Mouse (Mus musculus): ENCODE results near the gene Ccl17.
A peak's percentile ranks its signal among the peaks of the same experiment; 100 is the strongest.

Ccl17 gene

GRCm38 (mm10) chr8:94810153-94810552 lies at the start of gene Ccl17:
Gene Ccl17 (plus strand): TSS chr8:94810453.
- DNase-seq (ENCODE audit: low spot score): no peak

GRCm38 (mm10) chr8:94767035-94767434 lies 43.2 kb upstream of the Ccl17 start:
- no peak for DNase-seq (ENCODE audit: low spot score)

DNA sequence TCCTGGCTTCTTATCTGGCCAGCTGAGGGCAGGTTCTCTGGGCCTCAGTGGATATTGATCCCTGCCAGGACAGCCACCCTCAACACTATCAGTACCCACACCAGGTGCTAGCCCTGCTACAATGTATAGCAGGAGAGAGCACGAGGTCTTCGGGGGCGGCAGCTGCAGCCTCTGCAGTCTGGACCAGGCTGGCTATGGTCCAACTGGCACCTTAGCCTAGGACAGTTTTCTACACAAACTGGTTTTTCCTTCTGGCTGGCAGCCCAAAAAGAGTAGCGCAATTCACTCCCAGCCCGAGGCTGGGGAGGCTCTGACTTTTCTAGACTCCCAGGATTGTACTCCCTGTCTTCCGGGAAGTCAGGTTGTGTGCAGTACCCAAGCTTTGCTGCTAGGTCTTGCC lies 39.3 kb upstream of the Ccl17 start:
- no peak for DNase-seq (ENCODE audit: low spot score)

DNA sequence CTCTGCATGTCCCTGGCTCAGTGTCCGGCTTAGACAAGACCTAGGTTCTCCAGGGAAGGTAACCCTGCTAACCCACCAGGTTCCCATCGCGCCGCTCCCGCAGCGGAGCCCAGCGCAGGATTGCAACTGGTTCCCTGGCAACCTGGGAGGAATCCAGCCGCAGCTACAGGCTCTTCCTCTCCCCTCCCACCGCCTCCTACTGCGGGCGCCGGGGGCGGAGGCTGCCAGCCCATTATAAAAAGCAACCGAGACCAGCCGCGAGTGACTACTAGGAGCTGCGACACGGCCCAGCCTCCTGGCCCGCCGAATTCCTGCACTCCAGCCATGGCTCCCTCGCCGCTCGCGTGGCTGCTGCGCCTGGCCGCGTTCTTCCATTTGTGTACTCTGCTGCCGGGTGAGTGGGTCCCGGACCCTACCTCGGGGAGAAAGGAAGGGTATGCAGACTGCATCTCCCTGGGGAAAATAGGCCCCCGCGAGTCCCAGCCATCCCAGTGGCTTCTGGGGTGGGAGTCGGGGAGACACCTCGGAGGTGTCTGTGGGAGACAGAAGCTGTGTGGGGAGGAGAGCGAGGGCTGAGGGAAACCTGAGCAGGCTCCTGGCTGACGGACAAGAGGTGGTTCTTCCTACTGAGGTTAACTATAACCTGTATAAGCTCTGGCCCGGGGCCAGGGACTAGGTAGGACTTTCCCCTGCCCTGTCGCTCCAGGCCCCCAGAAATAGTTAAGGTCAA lies 38.1 kb upstream of the Ccl17 start, which contains the start of gene Cx3cl1:
TSS of gene Cx3cl1 (plus strand) at position 69 of the 730 bp plus-strand sequence.
- DNase-seq (ENCODE audit: low spot score): peak; percentile 65

- no peak for DNase-seq (ENCODE audit: low spot score)
These were observed 37.2 kb upstream of the Ccl17 start for GRCm38 (mm10) chr8:94773048-94773447.

DNA sequence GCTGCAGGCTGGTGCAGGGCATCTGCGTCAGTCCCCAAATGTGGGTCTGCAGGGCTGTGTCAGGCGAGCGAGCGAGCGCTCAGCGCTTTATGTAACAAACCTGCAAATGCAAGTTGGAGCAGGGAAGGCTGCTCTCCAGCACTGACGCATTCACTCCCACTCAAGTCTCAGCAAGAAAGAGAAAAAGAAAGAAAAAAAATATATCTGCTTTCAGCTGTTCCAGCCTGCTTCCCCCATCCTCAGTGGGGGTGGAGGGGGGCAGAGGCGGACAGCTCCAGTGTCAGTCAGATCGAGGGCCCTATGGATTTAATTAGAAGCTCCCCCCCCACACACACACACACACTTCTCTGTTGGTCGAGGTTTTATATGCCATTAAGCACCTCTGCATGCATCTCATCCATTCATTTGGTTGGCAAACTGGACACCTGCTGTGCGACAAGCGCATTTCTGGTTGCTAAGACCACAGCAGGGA lies 36.5 kb upstream of the Ccl17 start:
- no peak for DNase-seq (ENCODE audit: low spot score)

- no peak for DNase-seq (ENCODE audit: low spot score)
These were observed 35.7 kb upstream of the Ccl17 start for GRCm38 (mm10) chr8:94774601-94775000.

GRCm38 (mm10) chr8:94776346-94776745 lies 33.9 kb upstream of the Ccl17 start:
- no peak for DNase-seq (ENCODE audit: low spot score)

DNA sequence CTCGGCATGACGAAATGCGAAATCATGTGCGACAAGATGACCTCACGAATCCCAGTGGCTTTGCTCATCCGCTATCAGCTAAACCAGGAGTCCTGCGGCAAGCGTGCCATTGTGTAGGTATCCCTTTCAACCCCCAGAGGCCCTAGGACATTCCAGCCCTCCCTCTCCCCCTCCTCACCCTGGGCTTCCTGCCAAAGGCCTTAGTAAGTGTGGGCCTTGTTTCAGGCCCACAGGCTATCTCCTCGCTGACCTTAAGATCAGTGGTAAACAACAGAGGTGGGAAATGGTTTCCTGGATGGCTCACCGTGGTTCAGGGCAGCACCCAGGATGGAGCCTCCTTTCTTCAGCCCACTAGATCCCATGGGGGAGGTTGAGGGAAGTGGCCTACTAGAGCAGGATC lies 32.2 kb upstream of the Ccl17 start:
- DNase-seq (ENCODE audit: low spot score): no peak

DNA sequence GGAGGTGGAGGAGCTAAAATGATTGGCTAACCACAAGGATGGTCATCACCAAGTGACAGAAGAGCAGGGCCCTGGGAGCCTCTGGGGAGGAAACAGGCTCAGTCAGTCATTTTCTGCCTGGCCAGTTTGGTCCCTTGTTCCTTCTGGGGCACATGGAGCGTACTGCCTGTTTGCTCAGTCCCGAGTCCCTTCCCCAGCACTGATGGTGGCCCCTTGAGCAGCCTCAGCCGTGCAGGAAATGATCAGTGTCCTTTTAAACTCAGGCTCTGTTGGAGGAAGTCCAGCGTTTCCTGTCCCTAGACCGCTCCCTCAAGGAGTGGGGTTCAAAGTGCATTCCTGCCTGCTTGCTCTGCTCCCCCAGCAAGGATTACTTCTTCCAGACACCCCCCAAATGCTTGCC lies 31.8 kb upstream of the Ccl17 start:
- no peak for DNase-seq (ENCODE audit: low spot score)

GRCm38 (mm10) chr8:94778895-94779533 lies 31.2 kb upstream of the Ccl17 start:
- DNase-seq (ENCODE audit: low spot score): no peak

DNA sequence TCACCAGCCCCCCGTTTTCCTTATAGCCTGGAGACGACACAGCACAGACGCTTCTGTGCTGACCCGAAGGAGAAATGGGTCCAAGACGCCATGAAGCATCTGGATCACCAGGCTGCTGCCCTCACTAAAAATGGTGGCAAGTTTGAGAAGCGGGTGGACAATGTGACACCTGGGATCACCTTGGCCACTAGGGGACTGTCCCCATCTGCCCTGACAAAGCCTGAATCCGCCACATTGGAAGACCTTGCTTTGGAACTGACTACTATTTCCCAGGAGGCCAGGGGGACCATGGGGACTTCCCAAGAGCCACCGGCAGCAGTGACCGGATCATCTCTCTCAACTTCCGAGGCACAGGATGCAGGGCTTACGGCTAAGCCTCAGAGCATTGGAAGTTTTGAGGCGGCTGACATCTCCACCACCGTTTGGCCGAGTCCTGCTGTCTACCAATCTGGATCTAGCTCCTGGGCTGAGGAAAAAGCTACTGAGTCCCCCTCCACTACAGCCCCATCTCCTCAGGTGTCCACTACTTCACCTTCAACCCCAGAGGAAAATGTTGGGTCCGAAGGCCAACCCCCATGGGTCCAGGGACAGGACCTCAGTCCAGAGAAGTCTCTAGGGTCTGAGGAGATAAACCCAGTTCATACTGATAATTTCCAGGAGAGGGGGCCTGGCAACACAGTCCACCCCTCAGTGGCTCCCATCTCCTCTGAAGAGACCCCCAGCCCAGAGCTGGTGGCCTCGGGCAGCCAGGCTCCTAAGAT lies 30.5 kb upstream of the Ccl17 start:
- DNase-seq (ENCODE audit: low spot score): no peak

GRCm38 (mm10) chr8:94780491-94781154 lies 29.6 kb upstream of the Ccl17 start:
- no peak for DNase-seq (ENCODE audit: low spot score)

DNA sequence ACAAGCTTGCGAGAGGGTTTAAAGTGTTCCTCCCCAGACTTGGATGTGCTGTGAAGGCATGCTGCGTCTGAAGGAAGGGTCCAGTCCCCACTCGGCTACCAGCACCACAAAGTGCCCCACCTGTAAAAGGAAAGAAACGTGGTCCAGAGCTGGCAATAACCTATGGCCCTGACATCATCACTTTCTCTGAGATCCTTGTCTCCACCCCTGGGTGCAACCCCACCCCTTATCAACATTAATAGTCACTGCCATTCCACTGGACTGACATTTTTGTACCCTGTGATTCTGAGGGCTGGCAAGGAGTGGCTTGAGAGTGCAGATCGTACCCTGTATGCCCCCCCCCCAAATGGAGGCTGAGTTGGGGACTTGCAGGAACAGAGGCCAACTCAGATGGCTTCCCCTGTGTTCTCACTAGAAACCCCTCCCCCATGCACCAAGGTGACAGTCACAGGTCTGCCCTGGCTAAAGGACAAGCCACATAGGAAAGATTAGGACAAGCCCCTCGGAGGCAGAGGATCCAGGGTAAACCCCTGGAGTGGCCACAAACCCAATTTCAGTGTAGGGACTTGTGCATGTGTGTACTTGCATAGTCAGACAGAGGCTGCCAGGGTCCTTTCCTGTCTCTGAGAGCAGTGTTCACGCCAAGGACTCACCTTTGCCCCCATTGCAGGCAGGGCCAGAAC lies 29.0 kb upstream of the Ccl17 start:
- no peak for DNase-seq (ENCODE audit: low spot score)

DNA sequence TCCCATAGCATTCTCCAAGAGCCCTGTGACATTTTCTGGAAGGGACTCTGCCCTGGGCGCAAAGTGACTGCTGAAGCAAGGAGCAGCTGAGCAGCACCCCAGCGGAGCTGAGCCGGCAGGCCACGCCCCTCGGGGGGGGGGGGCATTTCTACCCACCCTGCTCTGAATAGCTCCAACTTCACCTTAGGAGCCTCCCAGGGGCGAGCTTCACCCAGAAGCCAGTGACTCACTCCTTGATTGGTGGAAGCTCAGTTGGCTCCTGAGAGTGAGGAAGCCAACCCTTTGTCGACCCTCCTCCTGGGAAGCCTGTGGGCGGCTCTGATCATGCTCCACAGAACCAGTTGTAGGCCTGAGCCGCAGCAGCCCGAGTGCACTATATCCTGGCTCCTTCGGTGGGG lies 28.4 kb upstream of the Ccl17 start:
- DNase-seq (ENCODE audit: low spot score): no peak

GRCm38 (mm10) chr8:94783890-94784289 lies 26.4 kb upstream of the Ccl17 start:
- no peak for DNase-seq (ENCODE audit: low spot score)

- DNase-seq (ENCODE audit: low spot score): no peak
These were observed 24.8 kb upstream of the Ccl17 start for GRCm38 (mm10) chr8:94785247-94785985.

- DNase-seq (ENCODE audit: low spot score): no peak
These were observed 24.2 kb upstream of the Ccl17 start for GRCm38 (mm10) chr8:94785995-94786595.

DNA sequence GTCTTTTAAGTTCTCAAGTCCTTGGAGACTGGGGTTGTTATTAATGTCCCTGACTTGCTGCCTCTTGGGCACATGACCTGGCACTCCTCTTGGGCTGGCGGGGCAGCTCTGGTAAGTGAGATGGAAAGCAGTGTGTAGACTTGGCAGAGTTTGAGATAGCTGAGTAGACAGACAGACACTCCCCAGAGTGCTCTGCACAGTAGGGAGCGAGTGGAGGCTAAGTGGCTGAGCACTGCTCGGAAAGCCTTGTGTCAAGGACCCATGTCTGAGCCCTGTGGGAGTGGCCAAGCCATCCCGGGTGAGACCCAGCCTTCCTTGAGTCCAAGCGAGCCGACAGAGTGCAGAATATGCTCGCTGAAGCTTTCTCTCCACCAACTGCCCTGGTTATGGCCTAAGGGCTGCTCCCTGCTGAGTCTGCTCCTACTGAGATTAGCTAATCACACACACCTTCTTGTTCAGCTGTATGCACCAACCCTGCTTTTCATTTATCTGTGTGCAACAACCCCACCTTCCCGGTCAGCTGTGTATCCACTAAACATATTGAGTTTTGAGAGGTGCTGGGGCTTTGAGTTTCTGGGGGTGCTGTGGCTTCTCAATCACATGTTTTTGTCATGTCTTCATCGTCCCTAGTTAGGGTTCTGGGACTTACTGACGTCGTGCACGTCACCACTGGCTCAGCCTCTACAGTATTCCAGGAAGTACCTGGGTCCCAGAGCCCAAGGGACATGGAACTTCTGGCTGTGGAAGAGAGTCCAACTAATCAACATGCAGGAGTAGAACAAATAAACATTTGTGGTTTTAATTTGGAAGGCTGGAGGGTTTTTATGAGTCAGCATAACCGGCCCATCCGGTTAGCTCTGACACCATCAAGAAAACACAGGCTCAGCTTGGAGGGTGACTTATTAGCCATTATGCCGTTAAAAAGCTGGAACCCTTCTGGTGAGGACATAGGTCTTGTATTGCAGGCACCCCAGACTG lies 22.4 kb upstream of the Ccl17 start:
- DNase-seq (ENCODE audit: low spot score): no peak

Measured in layer of hippocampus, adult 9-10 months (tissue).